Mouse (Mus musculus): ENCODE measurements around the gene Pkd2l1.

DNA sequence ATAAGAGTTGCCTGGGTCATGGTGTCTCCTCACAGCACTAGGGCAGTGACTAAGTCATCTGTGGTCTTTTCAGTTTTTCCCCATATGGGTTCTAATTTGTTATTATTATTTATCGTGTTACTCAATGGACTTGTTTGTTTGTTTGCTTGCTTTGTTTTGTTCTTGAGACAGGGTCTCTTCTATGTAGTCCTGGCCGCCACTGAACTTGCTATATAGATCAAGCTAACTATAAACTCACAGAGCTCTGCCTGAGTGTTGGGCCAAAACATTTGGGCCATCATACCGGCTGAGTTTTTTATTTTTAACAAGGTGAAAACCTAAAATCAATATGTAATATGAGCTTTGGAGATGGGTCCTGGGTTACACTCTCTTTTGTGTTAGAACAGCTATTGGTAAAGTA lies 32.9 kb downstream of the Pkd2l1 start:
- TF ChIP-seq POLR2A (IDR thresholded peaks at IDR 0.05; ENCODE audit: borderline replicate concordance, control insufficient read depth, low read depth, low read length) (no peak), CTCF (IDR thresholded peaks at IDR 0.05; ENCODE audit: control insufficient read depth, insufficient read depth, low read length) (no peak)

All from bone marrow, adult 2 months (tissue).